Mouse (Mus musculus): ENCODE results near the gene Gm42906. TPM values are rescaled to one million over a fixed set of nuclear protein-coding genes. Genes with fewer than 3 reads are reported as not detected.

Gm42906 gene
- polyA plus RNA-seq, 1 experiment from 2014 or later: not detected

- Histone ChIP-seq H3K4me3 (ENCODE audit: low read depth, low read length) (no peak overlapping the region), H3K9ac (ENCODE audit: low read depth, low read length) (no peak overlapping the region), H3K9me3 (ENCODE audit: control insufficient read depth, low read length) (no peaks in the 10 kb centered on the region), H3K27ac (ENCODE audit: low read depth, low read length) (no peak overlapping the region), H3K36me3 (ENCODE audit: control insufficient read depth, insufficient read depth, low read length) (no peaks in the 10 kb centered on the region), H3K4me1 (replicated peaks; ENCODE audit: control insufficient read depth, insufficient read depth, low read length) (no peaks in the 10 kb centered on the region; the same call in 1 of the 2 replicates), H3K27me3 (ENCODE audit: control insufficient read depth, insufficient read depth, low read length) (no peaks in the 10 kb centered on the region), H3K4me2 (replicated peaks; ENCODE audit: low read depth, low read length) (no peak overlapping the region)
- ATAC-seq (ENCODE audit: low FRiP score): no peak
- no peak for DNase-seq (ENCODE audit: low spot score)
- WGBS: 94% methylated on average over 3 of the region's 3 CpGs
These were observed 265.3 kb downstream of the Gm42906 start for GRCm38 (mm10) chr5:151162642-151163041.

- WGBS: 77% methylated on average over 1 of the region's 1 CpGs
- no peak for DNase-seq (ENCODE audit: low spot score)
- H3K4me3 ChIP-seq (ENCODE audit: low read depth, low read length): no peak overlapping the region
- ATAC-seq (ENCODE audit: low FRiP score): no peak
- H3K4me1 ChIP-seq (replicated peaks; ENCODE audit: control insufficient read depth, insufficient read depth, low read length): no peaks in the 10 kb centered on the region
- H3K9ac ChIP-seq (ENCODE audit: low read depth, low read length): no peak overlapping the region
- no peak overlapping the region for H3K27ac ChIP-seq (ENCODE audit: low read depth, low read length)
- H3K36me3 ChIP-seq (ENCODE audit: control insufficient read depth, insufficient read depth, low read length): no peaks in the 10 kb centered on the region
- no peak overlapping the region for H3K4me2 ChIP-seq (replicated peaks; ENCODE audit: low read depth, low read length)
- H3K27me3 ChIP-seq (ENCODE audit: control insufficient read depth, insufficient read depth, low read length): no peaks in the 10 kb centered on the region
- no peaks in the 10 kb centered on the region for H3K9me3 ChIP-seq (ENCODE audit: control insufficient read depth, low read length)
These were observed 272.7 kb downstream of the Gm42906 start for GRCm38 (mm10) chr5:151155247-151155646.

GRCm38 (mm10) chr5:151154780-151155179 is 273.2 kb downstream of the Gm42906 start:
- Histone ChIP-seq H3K9ac (ENCODE audit: low read depth, low read length) (no peak overlapping the region), H3K4me3 (ENCODE audit: low read depth, low read length) (no peak overlapping the region), H3K36me3 (ENCODE audit: control insufficient read depth, insufficient read depth, low read length) (no peaks in the 10 kb centered on the region), H3K27me3 (ENCODE audit: control insufficient read depth, insufficient read depth, low read length) (no peaks in the 10 kb centered on the region), H3K4me1 (replicated peaks; ENCODE audit: control insufficient read depth, insufficient read depth, low read length) (no peaks in the 10 kb centered on the region), H3K4me2 (replicated peaks; ENCODE audit: low read depth, low read length) (no peak overlapping the region), H3K9me3 (ENCODE audit: control insufficient read depth, low read length) (no peaks in the 10 kb centered on the region), H3K27ac (ENCODE audit: low read depth, low read length) (no peak overlapping the region)
- DNase-seq (ENCODE audit: low spot score): no peak
- 49% methylated on average over 3 of the region's 3 CpGs for whole genome bisulfite sequencing
- ATAC-seq (ENCODE audit: low FRiP score): no peak

GRCm38 (mm10) chr5:151154030-151154429 is 273.9 kb downstream of the Gm42906 start:
- Histone ChIP-seq H3K9ac (ENCODE audit: low read depth, low read length) (no peak overlapping the region), H3K27ac (ENCODE audit: low read depth, low read length) (no peak overlapping the region), H3K36me3 (ENCODE audit: control insufficient read depth, insufficient read depth, low read length) (no peaks in the 10 kb centered on the region), H3K4me3 (ENCODE audit: low read depth, low read length) (no peak overlapping the region), H3K4me1 (replicated peaks; ENCODE audit: control insufficient read depth, insufficient read depth, low read length) (no peaks in the 10 kb centered on the region), H3K4me2 (replicated peaks; ENCODE audit: low read depth, low read length) (no peak overlapping the region), H3K27me3 (ENCODE audit: control insufficient read depth, insufficient read depth, low read length) (no peaks in the 10 kb centered on the region), H3K9me3 (ENCODE audit: control insufficient read depth, low read length) (no peaks in the 10 kb centered on the region)
- DNase-seq (ENCODE audit: low spot score) (no peak), ATAC-seq (ENCODE audit: low FRiP score) (no peak)
- WGBS: 81% methylated on average over 4 of the region's 4 CpGs

- Histone ChIP-seq H3K4me2 (replicated peaks; ENCODE audit: low read depth, low read length) (no peak overlapping the region), H3K36me3 (ENCODE audit: control insufficient read depth, insufficient read depth, low read length) (no peaks in the 10 kb centered on the region), H3K4me3 (ENCODE audit: low read depth, low read length) (no peak overlapping the region), H3K27me3 (ENCODE audit: control insufficient read depth, insufficient read depth, low read length) (no peaks in the 10 kb centered on the region), H3K9me3 (ENCODE audit: control insufficient read depth, low read length) (no peaks in the 10 kb centered on the region), H3K4me1 (replicated peaks; ENCODE audit: control insufficient read depth, insufficient read depth, low read length) (no peaks in the 10 kb centered on the region), H3K9ac (ENCODE audit: low read depth, low read length) (no peak overlapping the region), H3K27ac (ENCODE audit: low read depth, low read length) (no peak overlapping the region)
- ATAC-seq (ENCODE audit: low FRiP score) (no peak), DNase-seq (ENCODE audit: low spot score) (no peak)
- 91% methylated on average over 9 of the region's 9 CpGs for WGBS
These were observed 276.4 kb downstream of the Gm42906 start for GRCm38 (mm10) chr5:151151549-151151948.

- DNase-seq (ENCODE audit: low spot score) (no peak), ATAC-seq (ENCODE audit: low FRiP score) (peak; percentile 70)
- Histone ChIP-seq H3K9me3 (ENCODE audit: control insufficient read depth, low read length) (no peaks in the 10 kb centered on the region), H3K9ac (ENCODE audit: low read depth, low read length) (no peak overlapping the region), H3K4me3 (ENCODE audit: low read depth, low read length) (no peak overlapping the region), H3K4me2 (replicated peaks; ENCODE audit: low read depth, low read length) (no peak overlapping the region), H3K4me1 (replicated peaks; ENCODE audit: control insufficient read depth, insufficient read depth, low read length) (no peaks in the 10 kb centered on the region), H3K27me3 (ENCODE audit: control insufficient read depth, insufficient read depth, low read length) (no peaks in the 10 kb centered on the region), H3K27ac (ENCODE audit: low read depth, low read length) (no peak overlapping the region), H3K36me3 (ENCODE audit: control insufficient read depth, insufficient read depth, low read length) (no peaks in the 10 kb centered on the region)
- WGBS: 69% methylated on average over 8 of the region's 8 CpGs
These were observed 278.5 kb downstream of the Gm42906 start for GRCm38 (mm10) chr5:151149509-151149908.

GRCm38 (mm10) chr5:151148079-151148478 is 279.9 kb downstream of the Gm42906 start:
- DNase-seq (ENCODE audit: low spot score) (no peak), ATAC-seq (ENCODE audit: low FRiP score) (no peak)
- no peak overlapping the region for H3K27ac ChIP-seq (ENCODE audit: low read depth, low read length)
- H3K4me2 ChIP-seq (replicated peaks; ENCODE audit: low read depth, low read length): no peak overlapping the region
- H3K9ac ChIP-seq (ENCODE audit: low read depth, low read length): no peak overlapping the region
- H3K27me3 ChIP-seq (ENCODE audit: control insufficient read depth, insufficient read depth, low read length): no peaks in the 10 kb centered on the region
- peaks cover 3% of the 10 kb centered on the region for H3K4me1 ChIP-seq (replicated peaks; ENCODE audit: control insufficient read depth, insufficient read depth, low read length)
- no peaks in the 10 kb centered on the region for H3K9me3 ChIP-seq (ENCODE audit: control insufficient read depth, low read length)
- H3K4me3 ChIP-seq (ENCODE audit: low read depth, low read length): no peak overlapping the region
- no peaks in the 10 kb centered on the region for H3K36me3 ChIP-seq (ENCODE audit: control insufficient read depth, insufficient read depth, low read length)
- WGBS: 85% methylated on average over 4 of the region's 4 CpGs

GRCm38 (mm10) chr5:151145807-151146206 is 282.2 kb downstream of the Gm42906 start:
- no peaks in the 10 kb centered on the region for H3K9me3 ChIP-seq (ENCODE audit: control insufficient read depth, low read length)
- no peak overlapping the region for H3K9ac ChIP-seq (ENCODE audit: low read depth, low read length)
- peaks cover 8% of the 10 kb centered on the region for H3K4me1 ChIP-seq (replicated peaks; ENCODE audit: control insufficient read depth, insufficient read depth, low read length)
- DNase-seq (ENCODE audit: low spot score): no peak
- H3K27me3 ChIP-seq (ENCODE audit: control insufficient read depth, insufficient read depth, low read length): no peaks in the 10 kb centered on the region
- no peak overlapping the region for H3K4me3 ChIP-seq (ENCODE audit: low read depth, low read length)
- no peak overlapping the region for H3K27ac ChIP-seq (ENCODE audit: low read depth, low read length)
- no peak overlapping the region for H3K4me2 ChIP-seq (replicated peaks; ENCODE audit: low read depth, low read length)
- no peak for ATAC-seq (ENCODE audit: low FRiP score)
- WGBS: 83% methylated on average over 5 of the region's 5 CpGs
- H3K36me3 ChIP-seq (ENCODE audit: control insufficient read depth, insufficient read depth, low read length): no peaks in the 10 kb centered on the region

- H3K27ac ChIP-seq (ENCODE audit: low read depth, low read length): no peak overlapping the region
- no peaks in the 10 kb centered on the region for H3K27me3 ChIP-seq (ENCODE audit: control insufficient read depth, insufficient read depth, low read length)
- H3K9ac ChIP-seq (ENCODE audit: low read depth, low read length): no peak overlapping the region
- H3K4me3 ChIP-seq (ENCODE audit: low read depth, low read length): no peak overlapping the region
- peaks cover 8% of the 10 kb centered on the region for H3K4me1 ChIP-seq (replicated peaks; ENCODE audit: control insufficient read depth, insufficient read depth, low read length)
- no peak overlapping the region for H3K4me2 ChIP-seq (replicated peaks; ENCODE audit: low read depth, low read length)
- H3K9me3 ChIP-seq (ENCODE audit: control insufficient read depth, low read length): no peaks in the 10 kb centered on the region
- WGBS: 80% methylated on average over 5 of the region's 5 CpGs
- ATAC-seq (ENCODE audit: low FRiP score) (no peak), DNase-seq (ENCODE audit: low spot score) (no peak)
- H3K36me3 ChIP-seq (ENCODE audit: control insufficient read depth, insufficient read depth, low read length): no peaks in the 10 kb centered on the region
These were observed 284.0 kb downstream of the Gm42906 start for GRCm38 (mm10) chr5:151143955-151144354.

Data from hindbrain, embryonic 11.5 days (tissue).